Mouse (Mus musculus): ENCODE results near the gene Nars2. TPM values are rescaled to one million over a fixed set of nuclear protein-coding genes. Genes with fewer than 3 reads are reported as not detected.
"Not testable (repeated sequence)": the region's sequence is repeated elsewhere in the genome, so short reads cannot be mapped to it uniquely, and the experiment has no call there.

The Nars2 gene
- polyA plus RNA-seq, 1 experiment from 2014 or later = 26.1 TPM

DNA sequence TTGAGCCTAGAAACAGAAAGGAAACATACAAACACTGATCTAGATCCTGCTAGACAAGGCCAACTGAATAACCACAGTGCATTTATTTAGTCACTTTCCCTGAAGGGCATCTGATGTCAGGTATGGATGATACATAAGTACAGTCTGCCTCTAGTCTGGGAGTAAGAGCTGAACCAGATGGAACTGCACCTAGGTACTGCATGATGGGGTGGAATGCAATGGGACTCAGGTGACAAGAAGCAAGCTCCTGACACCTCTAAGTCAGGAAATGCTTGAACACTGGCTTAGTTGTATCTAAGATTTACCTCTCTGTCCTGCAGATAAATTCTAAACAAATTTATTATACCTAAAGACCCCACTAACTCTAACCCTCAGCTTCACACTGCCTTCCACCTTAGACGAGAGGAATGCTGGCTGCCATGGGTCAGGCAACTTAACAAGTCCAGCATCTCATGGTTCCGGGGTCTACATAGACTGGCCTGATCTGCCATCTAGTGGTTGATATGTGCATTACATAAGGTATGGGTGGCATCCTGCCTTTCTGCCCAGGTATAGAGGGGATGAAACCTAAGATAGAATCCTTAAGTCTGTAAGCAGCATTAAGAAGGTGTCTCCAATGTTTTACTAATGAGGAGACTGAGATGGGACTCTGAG, 35.7 kb upstream of the Nars2 start:
- Histone ChIP-seq H3K4me1 (peaks cover 27% of the 10 kb centered on the region), H3K36me3 (no peaks in the 10 kb centered on the region), H3K9ac (no peak overlapping the region), H3K9me3 (no peaks in the 10 kb centered on the region), H3K4me3 (no peak overlapping the region), H3K4me2 (replicated peaks) (no peak overlapping the region), H3K27ac (no peak overlapping the region), H3K27me3 (no peaks in the 10 kb centered on the region)
- ATAC-seq (ENCODE audit: insufficient number of reproducible peaks, insufficient read depth, low FRiP score, low TSS enrichment) = no peak
- 0% methylated on average over 2 of the region's 2 CpGs for WGBS

DNA sequence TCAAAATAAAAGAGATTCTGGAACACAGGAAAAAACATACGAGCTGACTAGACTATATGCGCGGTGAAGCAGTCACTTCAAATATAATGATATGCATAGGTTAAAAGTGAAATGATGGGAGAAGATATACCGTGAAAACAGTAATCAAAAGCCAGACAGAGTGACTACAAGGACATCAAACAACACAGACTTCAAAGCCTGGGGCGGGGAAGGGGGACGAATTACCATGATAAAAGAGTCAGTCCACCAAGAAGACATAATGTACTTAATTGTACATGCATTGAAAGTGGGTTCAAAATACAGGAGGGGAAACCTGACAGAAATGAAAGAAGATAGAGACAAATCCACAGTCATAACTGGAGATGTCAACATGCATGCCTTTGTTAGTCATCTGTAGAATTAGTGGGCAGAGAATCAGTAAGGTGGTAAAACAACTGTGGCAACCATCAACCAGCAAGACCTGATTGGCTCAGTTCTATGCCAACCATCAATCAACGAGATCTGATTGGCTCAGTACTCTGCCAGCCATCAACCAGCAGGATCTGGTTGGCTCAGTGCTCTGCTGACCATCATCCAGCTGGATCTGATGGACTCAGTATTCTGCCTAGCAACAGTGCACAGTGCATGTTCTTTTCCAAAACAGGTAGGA, 30.7 kb upstream of the Nars2 start:
- Histone ChIP-seq H3K36me3 (no peaks in the 10 kb centered on the region), H3K4me1 (no peaks in the 10 kb centered on the region; the same call in 1 of the 2 replicates), H3K4me3 (no peak overlapping the region), H3K27me3 (no peaks in the 10 kb centered on the region), H3K4me2 (replicated peaks) (no peak overlapping the region), H3K27ac (no peak overlapping the region), H3K9me3 (no peaks in the 10 kb centered on the region), H3K9ac (no peak overlapping the region)
- no peak for ATAC-seq (ENCODE audit: insufficient number of reproducible peaks, insufficient read depth, low FRiP score, low TSS enrichment)
- 72% methylated on average over 7 of the region's 7 CpGs for WGBS

DNA sequence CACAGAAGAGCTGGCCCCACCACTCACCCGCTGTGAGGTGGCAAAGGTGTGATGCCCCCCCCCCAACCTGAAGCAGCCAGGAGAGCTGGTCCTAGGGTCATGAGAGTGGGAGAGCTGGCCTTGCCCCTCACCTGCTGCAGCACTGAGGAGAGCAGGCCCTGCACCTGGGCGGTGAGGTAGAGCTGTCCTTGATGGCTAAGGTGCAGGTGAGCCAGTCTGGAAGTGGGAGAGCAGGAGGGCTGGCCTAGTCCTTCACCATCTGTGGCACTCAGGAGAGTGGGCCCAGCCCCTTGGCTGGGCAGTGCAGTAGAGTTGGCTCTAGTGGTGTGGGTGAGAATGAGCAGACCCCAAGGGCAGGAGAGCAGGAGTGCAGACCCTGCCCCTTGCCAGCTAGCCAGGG, 28.4 kb upstream of the Nars2 start:
- no peak overlapping the region for H3K27ac ChIP-seq
- H3K9ac ChIP-seq = no peak overlapping the region
- H3K27me3 ChIP-seq = no peaks in the 10 kb centered on the region
- no peaks in the 10 kb centered on the region for H3K4me1 ChIP-seq
- H3K9me3 ChIP-seq = no peaks in the 10 kb centered on the region
- no peak overlapping the region for H3K4me3 ChIP-seq
- 82% methylated on average over 2 of the region's 2 CpGs for WGBS
- no peak overlapping the region for H3K4me2 ChIP-seq (replicated peaks)
- 0 out of 2 replicates have a peak, but pooled peaks have one; percentile 35 for ATAC-seq (ENCODE audit: insufficient number of reproducible peaks, insufficient read depth, low FRiP score, low TSS enrichment)
- no peaks in the 10 kb centered on the region for H3K36me3 ChIP-seq

DNA sequence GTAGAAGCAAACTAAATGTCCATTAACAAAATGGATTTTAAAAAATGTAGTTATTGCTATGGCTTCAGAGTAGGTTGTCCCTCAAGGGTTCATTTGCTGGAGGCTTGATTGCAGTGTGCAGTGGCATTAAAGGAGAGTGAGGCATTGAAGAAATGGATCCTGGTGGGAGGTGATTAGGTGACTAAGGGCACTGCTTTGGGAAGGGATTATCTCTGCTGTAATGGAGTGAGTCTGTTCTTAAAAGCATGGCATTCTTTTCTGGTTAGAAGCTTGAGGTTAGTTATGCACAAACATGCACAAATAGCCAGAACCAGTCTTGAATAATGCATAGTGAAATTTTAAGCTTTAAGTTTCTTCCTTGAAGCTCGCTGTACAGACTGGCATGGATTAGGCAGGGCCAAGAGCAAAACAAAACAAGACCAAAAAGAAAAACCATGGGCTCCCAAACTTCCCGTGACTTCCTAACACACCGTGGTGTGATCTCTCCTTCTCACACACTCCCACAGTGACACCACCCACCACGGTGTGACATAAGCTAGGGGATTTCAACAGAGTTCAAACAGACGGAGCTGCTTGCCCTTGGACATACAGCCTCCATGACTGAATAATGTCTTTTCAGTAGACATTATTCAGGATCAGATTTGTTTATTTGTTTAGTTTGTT, 7.5 kb upstream of the Nars2 start:
- Histone ChIP-seq H3K9me3 (no peaks in the 10 kb centered on the region), H3K4me2 (replicated peaks) (no peak overlapping the region), H3K9ac (no peak overlapping the region), H3K4me3 (no peak overlapping the region), H3K27me3 (no peaks in the 10 kb centered on the region), H3K4me1 (no peaks in the 10 kb centered on the region), H3K27ac (no peak overlapping the region), H3K36me3 (no peaks in the 10 kb centered on the region)
- ATAC-seq (ENCODE audit: insufficient number of reproducible peaks, insufficient read depth, low FRiP score, low TSS enrichment) = 0 out of 2 replicates have a peak, but pooled peaks have one; percentile 56
- 59% methylated on average over 5 of the region's 5 CpGs for WGBS

DNA sequence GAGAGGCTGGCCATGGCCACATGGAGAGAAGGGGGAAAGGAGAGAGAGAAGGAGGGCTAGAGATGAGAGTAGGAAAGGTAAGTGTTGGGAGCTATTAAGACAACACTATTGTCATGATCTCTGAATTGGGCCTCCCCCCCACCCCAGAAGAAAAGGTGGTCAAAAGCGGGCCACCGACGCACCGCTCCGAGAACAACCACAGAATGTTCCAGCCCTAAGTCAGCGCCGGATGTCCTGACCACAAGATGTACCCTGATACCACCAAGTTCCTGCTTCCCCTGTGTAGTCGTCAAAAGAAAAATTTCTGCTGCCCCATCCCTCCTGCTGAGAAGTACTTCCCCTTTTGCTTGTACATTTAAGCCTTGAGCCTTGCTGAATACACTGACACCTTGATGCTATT, 4.8 kb upstream of the Nars2 start:
- not testable (repeated sequence) for H3K9me3 ChIP-seq; ATAC-seq (ENCODE audit: insufficient number of reproducible peaks, insufficient read depth, low FRiP score, low TSS enrichment)

DNA sequence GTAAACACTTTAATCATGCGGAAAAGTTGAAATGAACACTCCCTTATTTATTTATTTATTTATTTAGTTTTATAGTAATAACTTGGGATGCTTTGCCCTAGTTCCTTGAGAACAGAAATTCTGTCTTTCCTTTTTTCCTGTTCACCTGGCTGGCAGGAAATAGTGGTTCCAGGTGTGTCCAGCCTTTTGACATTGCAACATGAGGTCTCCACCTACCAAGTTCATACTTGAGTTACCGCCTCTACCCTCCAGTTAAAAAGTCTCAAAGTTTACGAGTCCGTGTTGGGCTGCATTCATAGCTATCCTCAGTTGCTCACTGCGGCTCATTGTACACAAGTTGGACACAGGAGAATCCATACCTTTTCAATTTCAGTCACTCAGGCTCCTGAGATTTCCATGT, 789 bp downstream of the Nars2 start:
- WGBS = 35% methylated on average over 5 of the region's 5 CpGs
- Histone ChIP-seq H3K9me3 (no peaks in the 10 kb centered on the region), H3K36me3 (0 out of 2 replicates have a peak, but pooled peaks cover 2% of the 10 kb centered on the region), H3K4me3 (peak overlapping the region; percentile 93), H3K27ac (0 out of 2 replicates have a peak overlapping the region, but pooled peaks have one; percentile 82), H3K27me3 (no peaks in the 10 kb centered on the region), H3K4me1 (peaks cover 8% of the 10 kb centered on the region), H3K9ac (peak overlapping the region; percentile 78), H3K4me2 (replicated peaks) (peak overlapping the region; percentile 68)
- ATAC-seq (ENCODE audit: insufficient number of reproducible peaks, insufficient read depth, low FRiP score, low TSS enrichment) = no peak

More for the DNA sequence above, 4.8 kb upstream of the Nars2 start:
- not testable (repeated sequence) for H3K9ac ChIP-seq; H3K4me2 ChIP-seq (replicated peaks); H3K4me1 ChIP-seq; H3K36me3 ChIP-seq; H3K4me3 ChIP-seq; H3K27ac ChIP-seq; H3K27me3 ChIP-seq
- 92% methylated on average over 8 of the region's 8 CpGs for WGBS

DNA sequence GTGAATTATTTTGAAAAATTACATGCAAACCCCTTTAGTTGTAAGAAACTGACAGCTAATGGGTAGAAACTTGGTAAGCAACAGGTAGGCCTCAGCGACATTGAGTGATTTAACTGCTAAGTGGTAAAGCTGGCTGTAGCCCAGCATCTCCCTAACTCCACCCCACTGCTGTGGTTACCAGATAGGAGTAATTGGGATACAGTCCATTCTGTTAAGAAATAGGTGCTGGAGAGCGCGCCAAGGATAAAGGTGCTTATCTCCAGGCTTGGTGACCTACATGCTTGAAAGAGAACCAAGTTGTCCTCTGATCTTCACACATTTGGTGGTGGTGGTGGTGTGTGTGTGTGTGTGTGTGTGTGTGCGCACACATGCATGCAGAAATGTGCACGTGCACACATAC, 7.9 kb downstream of the Nars2 start:
- Histone ChIP-seq H3K4me3 (no peak overlapping the region), H3K27ac (no peak overlapping the region), H3K9me3 (no peaks in the 10 kb centered on the region), H3K4me2 (replicated peaks) (no peak overlapping the region), H3K27me3 (no peaks in the 10 kb centered on the region), H3K9ac (no peak overlapping the region), H3K36me3 (peaks cover 21% of the 10 kb centered on the region; the same call in 1 of the 2 replicates), H3K4me1 (no peaks in the 10 kb centered on the region)
- ATAC-seq (ENCODE audit: insufficient number of reproducible peaks, insufficient read depth, low FRiP score, low TSS enrichment) = no peak
- WGBS = 92% methylated on average over 5 of the region's 5 CpGs

DNA sequence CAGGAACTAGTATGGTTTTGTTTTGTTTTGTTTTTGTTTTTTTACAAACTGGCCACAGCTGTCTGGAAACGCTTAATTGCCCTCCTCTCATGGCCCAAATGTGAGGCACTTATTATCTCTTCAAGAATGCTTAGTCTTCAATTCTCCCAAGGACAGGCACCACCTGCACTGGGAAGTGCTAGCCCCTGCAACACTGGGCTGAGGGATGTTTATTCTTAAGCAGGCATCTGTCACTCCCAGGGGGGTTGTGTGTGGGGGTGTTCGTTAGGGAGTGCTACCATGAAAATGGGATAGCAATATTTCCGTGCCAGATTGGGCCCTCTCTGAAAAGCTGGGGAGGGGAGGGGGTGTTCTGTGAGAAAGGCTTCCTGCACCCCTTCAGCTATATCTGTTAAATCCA, 15.9 kb downstream of the Nars2 start:
- H3K4me3 ChIP-seq = no peak overlapping the region
- H3K4me2 ChIP-seq (replicated peaks) = no peak overlapping the region
- H3K27me3 ChIP-seq = no peaks in the 10 kb centered on the region
- H3K9ac ChIP-seq = no peak overlapping the region
- H3K4me1 ChIP-seq = no peaks in the 10 kb centered on the region
- no peak overlapping the region for H3K27ac ChIP-seq
- WGBS = 59% methylated on average over 3 of the region's 3 CpGs
- no peaks in the 10 kb centered on the region for H3K36me3 ChIP-seq
- ATAC-seq (ENCODE audit: insufficient number of reproducible peaks, insufficient read depth, low FRiP score, low TSS enrichment) = no peak
- no peaks in the 10 kb centered on the region for H3K9me3 ChIP-seq

DNA sequence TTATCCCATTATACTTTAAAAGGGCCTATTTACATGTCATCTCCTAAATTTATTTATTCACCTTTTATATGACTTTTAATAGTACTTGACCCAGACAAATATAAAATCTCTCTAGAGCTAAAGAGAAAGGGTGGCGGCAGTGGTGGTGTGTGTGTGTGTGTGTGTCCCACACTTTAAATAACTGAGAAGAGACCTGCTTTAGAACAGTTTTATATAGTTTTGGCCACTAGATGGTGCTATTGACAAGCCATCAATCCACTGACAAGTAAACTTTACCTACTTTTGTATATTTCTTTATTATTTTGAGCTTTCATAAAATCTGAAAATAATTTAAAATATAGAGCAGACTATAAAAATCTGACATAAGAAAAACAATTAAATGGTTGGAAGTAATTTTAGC, 19.1 kb downstream of the Nars2 start:
- Histone ChIP-seq H3K36me3 (no peaks in the 10 kb centered on the region), H3K9ac (no peak overlapping the region), H3K9me3 (no peaks in the 10 kb centered on the region), H3K4me2 (replicated peaks) (no peak overlapping the region), H3K4me1 (no peaks in the 10 kb centered on the region), H3K27me3 (no peaks in the 10 kb centered on the region), H3K4me3 (no peak overlapping the region), H3K27ac (no peak overlapping the region)
- no peak for ATAC-seq (ENCODE audit: insufficient number of reproducible peaks, insufficient read depth, low FRiP score, low TSS enrichment)
- 44% methylated on average over 1 of the region's 1 CpGs for WGBS

DNA sequence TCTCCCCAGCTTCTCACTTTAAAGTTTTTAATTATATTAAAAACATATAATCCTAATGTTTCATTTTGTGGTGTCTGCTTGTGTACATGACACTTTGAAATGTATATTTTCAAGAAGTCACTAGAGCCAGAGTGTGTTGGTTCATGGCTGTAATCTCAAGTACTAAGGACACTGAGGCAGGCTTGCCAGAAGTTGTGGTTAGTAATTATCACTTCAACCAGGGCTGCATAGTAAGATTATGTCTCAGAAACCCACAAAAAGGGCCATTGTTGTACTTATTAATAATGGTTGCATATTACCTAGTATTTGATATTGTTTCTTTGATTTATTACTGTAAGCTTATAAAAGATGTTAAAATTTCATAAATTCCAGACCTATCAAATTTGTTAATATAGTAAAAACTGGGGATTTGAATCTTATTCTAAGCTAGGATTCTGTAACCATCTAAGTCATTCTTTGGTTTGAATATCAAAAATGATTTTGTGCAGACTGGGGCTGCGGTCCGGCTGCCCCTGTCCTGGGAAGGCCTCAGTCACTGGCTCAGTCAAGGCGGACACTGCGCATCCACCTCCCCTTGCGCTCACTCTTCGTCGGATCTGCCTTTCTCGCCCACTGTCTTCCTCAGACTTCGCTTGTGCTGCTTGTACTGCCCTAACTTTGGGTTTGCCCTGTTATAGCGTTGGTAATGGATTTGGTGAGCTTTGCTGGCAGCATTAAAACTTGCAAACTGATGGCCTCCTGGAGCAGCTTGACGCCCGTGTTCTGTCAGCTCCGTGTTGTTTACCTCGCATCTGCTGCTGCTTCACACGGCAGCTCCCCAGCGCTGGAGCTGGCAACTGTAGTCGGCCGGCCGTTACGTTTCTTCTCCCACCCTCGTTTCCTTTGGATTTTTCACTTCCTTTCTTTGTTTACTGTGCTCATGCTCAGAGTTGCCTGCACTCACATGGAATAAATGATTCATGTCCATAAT, 20.0 kb downstream of the Nars2 start:
- ATAC-seq (ENCODE audit: insufficient number of reproducible peaks, insufficient read depth, low FRiP score, low TSS enrichment) = no peak

DNA sequence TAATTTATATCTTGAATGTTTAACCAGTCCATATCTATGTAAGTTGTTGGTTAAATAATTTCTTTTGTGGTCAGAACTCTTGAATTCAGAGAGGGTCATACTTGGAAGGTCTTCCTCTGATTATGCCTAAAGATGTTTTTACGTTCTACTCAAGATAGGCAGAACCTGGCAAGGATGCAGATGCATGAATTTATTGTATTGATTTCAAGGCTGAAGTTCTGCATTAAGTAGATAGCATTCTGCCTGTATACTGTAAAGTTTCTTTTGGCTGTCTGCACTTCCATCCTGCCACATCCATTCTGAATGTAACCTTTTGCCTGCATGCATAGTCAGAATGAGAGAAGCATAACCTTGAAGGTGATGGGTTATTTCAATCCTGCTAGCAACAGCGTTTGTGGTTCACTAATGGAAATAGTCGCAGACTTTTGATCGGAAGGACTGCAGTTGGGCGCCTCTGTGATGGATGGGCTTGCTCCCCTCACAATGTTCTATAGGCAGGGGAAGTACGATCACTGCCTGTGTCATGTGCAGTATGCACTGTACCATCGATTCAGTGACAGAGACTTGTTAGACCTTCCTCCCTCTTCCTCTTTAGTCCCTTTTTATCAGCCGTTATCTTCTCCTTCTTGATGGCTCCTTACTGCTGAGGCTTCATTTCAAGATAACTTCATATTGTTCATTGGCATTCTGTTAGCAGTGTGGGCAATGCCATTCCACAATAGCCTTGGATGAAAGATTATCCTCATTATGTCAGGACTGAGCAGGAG, 21.0 kb downstream of the Nars2 start:
- no peak overlapping the region for H3K4me3 ChIP-seq
- H3K36me3 ChIP-seq = no peaks in the 10 kb centered on the region
- no peak for ATAC-seq (ENCODE audit: insufficient number of reproducible peaks, insufficient read depth, low FRiP score, low TSS enrichment)
- no peaks in the 10 kb centered on the region for H3K4me1 ChIP-seq
- no peak overlapping the region for H3K27ac ChIP-seq
- no peak overlapping the region for H3K9ac ChIP-seq
- no peaks in the 10 kb centered on the region for H3K9me3 ChIP-seq
- no peak overlapping the region for H3K4me2 ChIP-seq (replicated peaks)
- 91% methylated on average over 8 of the region's 8 CpGs for WGBS
- no peaks in the 10 kb centered on the region for H3K27me3 ChIP-seq

More for the DNA sequence above, 20.0 kb downstream of the Nars2 start:
- 77% methylated on average over 21 of the region's 21 CpGs for WGBS
- Histone ChIP-seq H3K4me1 (no peaks in the 10 kb centered on the region), H3K4me3 (no peak overlapping the region), H3K9me3 (no peaks in the 10 kb centered on the region), H3K27me3 (no peaks in the 10 kb centered on the region), H3K9ac (no peak overlapping the region), H3K4me2 (replicated peaks) (no peak overlapping the region), H3K27ac (no peak overlapping the region), H3K36me3 (no peaks in the 10 kb centered on the region)
